Mouse (Mus musculus): ENCODE data around the gene Alg11.

The Alg11 gene

DNA sequence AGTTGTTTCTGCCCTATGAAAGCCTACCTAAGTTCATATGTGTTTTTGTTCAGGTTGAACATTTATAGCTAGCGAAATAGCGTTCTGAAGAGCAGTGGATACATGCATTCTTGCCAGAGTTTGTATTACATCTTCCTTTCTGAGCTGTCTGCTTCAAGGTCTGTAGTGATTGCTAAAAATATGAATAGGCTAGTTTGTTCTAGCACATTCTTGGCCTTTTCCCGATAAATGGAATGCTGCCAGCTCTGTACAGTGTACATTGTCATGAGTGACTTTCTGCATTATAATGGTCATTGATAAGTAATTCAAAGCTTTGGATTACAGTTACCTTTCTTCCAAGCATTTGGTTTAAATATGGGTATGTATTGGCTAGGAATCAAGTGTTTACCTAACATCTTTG is 605 bp downstream of the Alg11 start:
- DNase-seq (ENCODE audit: low read depth, low spot score), result no peak

DNA sequence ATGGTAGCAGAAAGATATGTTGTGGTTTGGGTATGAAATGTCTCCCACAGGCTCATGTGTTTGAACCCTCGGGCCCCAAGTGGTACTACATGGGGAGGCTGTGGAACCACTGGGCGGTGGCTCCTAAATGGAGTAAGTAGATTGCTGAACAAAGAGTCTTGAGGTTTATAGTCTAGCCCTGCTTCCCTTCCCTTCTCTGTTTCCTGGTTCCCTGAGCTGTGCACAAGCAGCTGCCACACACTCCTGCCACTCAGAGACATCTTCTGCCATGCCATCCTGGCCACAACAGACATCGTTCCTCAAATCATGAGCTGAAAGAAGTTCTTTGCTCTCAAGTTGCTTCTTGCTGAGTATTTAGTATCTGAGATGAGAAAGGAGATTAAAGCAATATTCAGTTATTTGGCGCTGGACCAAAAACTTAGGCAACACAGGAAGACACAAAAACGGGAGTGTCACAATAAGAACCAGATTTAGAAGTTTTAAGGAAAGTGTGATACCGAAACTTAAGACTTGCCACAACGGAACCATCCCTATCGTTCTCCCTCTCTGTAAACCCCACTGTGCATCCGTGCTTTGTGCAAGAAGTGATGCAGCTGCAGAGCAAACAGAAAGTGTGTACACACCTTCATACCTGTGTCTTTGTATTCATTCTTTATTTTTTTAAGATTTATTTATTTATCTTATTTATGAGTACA is 18.9 kb downstream of the Alg11 start:
- no peak for DNase-seq (ENCODE audit: low read depth, low spot score)

DNA sequence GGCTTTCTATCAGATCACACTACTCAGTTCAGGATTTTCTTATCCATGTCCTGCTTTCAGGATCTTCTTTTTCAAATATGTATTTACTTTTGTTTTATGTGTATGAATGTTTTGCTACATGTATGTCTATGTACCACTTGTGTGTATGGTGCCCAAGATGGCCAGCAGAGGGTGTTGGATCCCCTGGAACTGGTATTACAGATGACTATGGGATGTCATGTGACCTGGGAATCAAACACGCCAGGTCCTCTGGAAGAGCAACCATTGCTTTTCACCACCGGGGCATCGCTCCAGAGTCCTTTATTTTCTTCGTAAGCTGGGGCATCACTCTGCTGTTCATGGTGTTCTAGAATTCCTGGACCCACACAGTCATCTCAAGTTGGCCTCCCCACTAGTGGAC is 28.7 kb downstream of the Alg11 start:
- DNase-seq (ENCODE audit: low read depth, low spot score), result no peak

GRCm38 (mm10) chr8:22091568-22091967 is 31.0 kb downstream of the Alg11 start:
- DNase-seq (ENCODE audit: low read depth, low spot score), result peak; percentile 32

GRCm38 (mm10) chr8:22107020-22107419 is 46.5 kb downstream of the Alg11 start:
- no peak for DNase-seq (ENCODE audit: low read depth, low spot score)

Data from forelimb bud, embryonic 11.5 days (tissue).